Mouse (Mus musculus) adrenal gland, postnatal 25 days (tissue): ENCODE data around the gene Atg14. TPM values are rescaled to one million over a fixed set of nuclear protein-coding genes. Genes with fewer than 3 reads are reported as not detected.

Source experiments
- DNase-seq: peaks from one replicate; pipeline ENCODE4 v3.0.0; 2021; ENCODE audit warnings: mixed read lengths
- total RNA-seq: library from RNA; stranded (reverse); gene quantifications from 2 replicates; pipeline ENCODE4 v1.2.3, GENCODE M21; 2021

Atg14 gene
- total RNA-seq, 1 experiment from 2014 or later: 17.4 TPM

GRCm38 (mm10) chr14:47506676-47507075 is 63.8 kb downstream of the Atg14 start:
- no peak for DNase-seq

- no peak for DNase-seq
These were observed 66.4 kb downstream of the Atg14 start for GRCm38 (mm10) chr14:47504036-47504435.

- no peak for DNase-seq
These were observed 71.8 kb downstream of the Atg14 start for GRCm38 (mm10) chr14:47498632-47499031.

GRCm38 (mm10) chr14:47497166-47497565 is 73.3 kb downstream of the Atg14 start:
- no peak for DNase-seq

- DNase-seq: no peak
These were observed 74.5 kb downstream of the Atg14 start for GRCm38 (mm10) chr14:47495951-47496350.

GRCm38 (mm10) chr14:47493592-47494361 is 76.7 kb downstream of the Atg14 start:
- DNase-seq: no peak

Other genes starting within 250 kb of the Atg14 start
- 5.2 and 10.2 TPM in 2 replicates for gene Lgals3, start 202.9 kb downstream of the Atg14 start, total RNA-seq
- gene Dlgap5, start 152.2 kb downstream of the Atg14 start, total RNA-seq: 5.6 and 6.0 TPM in 2 replicates
- gene Fbxo34, start 120.2 kb downstream of the Atg14 start, total RNA-seq: 19.6 and 25.3 TPM in 2 replicates
- 58.6 and 76.6 TPM in 2 replicates for gene Ktn1, start 77.8 kb upstream of the Atg14 start, total RNA-seq